Mouse (Mus musculus) brown adipose tissue, adult 24 weeks (tissue): ENCODE data around the gene Slc23a2. TPM values are rescaled to one million over a fixed set of nuclear protein-coding genes. Genes with fewer than 3 reads are reported as not detected.

ENCODE experiments used
- H3K27ac ChIP-seq: fragments of 200-500 bp; replicated peaks from 2 replicates; pipeline ENCODE4 v1.5.1; 2012; ENCODE audit warnings: low read depth, mild to moderate bottlenecking, low read length
- H3K4me1 ChIP-seq: fragments of 200-500 bp; 2 replicates; pipeline ENCODE4 v1.6.1; 2012; ENCODE audit warnings: low read length, mixed read lengths; ENCODE audit not compliant: control insufficient read depth, insufficient read depth, insufficient read length
- H3K4me3 ChIP-seq: fragments of 200-500 bp; 2 replicates; pipeline ENCODE4 v1.5.1; 2012; ENCODE audit warnings: low read depth, mild to moderate bottlenecking, low read length, moderate library complexity; ENCODE audit not compliant: insufficient read depth
- polyA plus RNA-seq: library from polyadenylated mRNA; stranded (reverse); fragments of >200 nt; gene quantifications from 2 replicates; pipeline ENCODE4 v1.2.4, GENCODE M21; 2012; ENCODE audit not compliant: missing spikeins, insufficient read depth, insufficient read length

Slc23a2 gene
- polyA plus RNA-seq, 1 experiment: 12.3 TPM

DNA sequence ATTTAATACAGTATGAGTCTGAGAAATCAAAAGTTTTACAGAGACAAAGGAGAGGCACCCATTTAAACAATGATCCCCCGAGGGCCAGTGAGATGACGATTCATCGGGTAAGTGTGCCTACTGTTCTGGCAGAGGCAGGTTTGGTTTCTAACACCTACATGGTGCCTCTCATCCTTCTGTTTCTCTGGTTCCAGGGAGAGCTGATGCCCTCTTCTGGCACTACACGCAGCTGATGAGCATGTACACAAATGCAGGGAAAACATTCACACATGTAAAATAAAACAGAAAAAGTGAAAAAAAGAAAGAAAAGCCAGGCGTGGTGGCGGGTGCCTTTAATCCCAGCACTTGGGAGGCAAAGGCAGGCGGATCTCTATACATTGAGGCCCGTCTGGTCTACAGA is 85.0 kb downstream of the Slc23a2 start:
- Histone ChIP-seq H3K27ac (no peak overlapping the region), H3K4me3 (no peak overlapping the region), H3K4me1 (no peaks in the 10 kb centered on the region)

DNA sequence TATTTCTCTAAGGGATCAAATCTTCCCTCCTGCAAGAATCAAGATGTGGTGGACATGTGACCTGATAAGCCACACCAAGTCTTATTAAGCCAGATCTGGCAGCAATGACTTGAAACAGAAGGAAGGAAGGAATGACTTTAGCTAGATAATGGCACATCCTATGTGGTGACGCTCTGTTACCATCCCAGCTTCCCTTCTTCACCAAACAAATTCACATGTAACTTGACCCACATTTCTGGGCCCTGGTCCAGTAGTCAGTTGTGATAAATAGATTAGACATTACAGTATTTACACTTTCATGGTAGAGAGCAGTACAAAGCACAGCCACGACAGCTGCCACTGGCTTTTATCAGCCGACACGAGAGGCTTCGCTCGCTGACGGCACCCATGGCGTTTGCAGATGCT is 89.6 kb downstream of the Slc23a2 start:
- Histone ChIP-seq H3K4me3 (no peak overlapping the region), H3K4me1 (no peaks in the 10 kb centered on the region), H3K27ac (no peak overlapping the region)

DNA sequence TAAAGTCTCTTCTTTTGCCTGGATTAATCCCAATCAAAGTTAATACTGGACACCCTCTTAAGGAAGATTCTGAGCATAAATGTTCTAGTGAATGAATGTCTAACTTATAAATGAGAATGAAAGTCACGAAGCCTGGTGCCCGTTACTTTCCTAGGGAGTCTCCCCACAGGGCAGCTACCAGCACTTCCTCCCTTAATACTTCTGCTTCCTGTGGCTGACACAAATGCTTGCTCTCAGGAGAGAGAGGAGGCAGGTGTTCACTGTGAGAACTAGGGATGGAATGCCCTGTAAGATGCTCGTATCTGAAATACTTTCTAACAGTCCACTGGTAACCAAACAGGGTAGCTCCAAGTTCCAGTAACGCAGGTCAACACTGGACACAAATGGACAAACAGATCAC is 91.1 kb downstream of the Slc23a2 start:
- H3K4me1 ChIP-seq: no peaks in the 10 kb centered on the region
- no peak overlapping the region for H3K4me3 ChIP-seq
- no peak overlapping the region for H3K27ac ChIP-seq

- no peak overlapping the region for H3K4me3 ChIP-seq
- no peak overlapping the region for H3K27ac ChIP-seq
- no peaks in the 10 kb centered on the region for H3K4me1 ChIP-seq
These were observed 93.1 kb downstream of the Slc23a2 start for GRCm38 (mm10) chr2:132051798-132052197.

- Histone ChIP-seq H3K4me1 (no peaks in the 10 kb centered on the region), H3K27ac (no peak overlapping the region), H3K4me3 (no peak overlapping the region)
These were observed 95.0 kb downstream of the Slc23a2 start for GRCm38 (mm10) chr2:132049921-132050320.

GRCm38 (mm10) chr2:132049491-132049890 is 95.4 kb downstream of the Slc23a2 start:
- no peaks in the 10 kb centered on the region for H3K4me1 ChIP-seq
- no peak overlapping the region for H3K27ac ChIP-seq
- H3K4me3 ChIP-seq: no peak overlapping the region

- no peak overlapping the region for H3K4me3 ChIP-seq
- no peaks in the 10 kb centered on the region for H3K4me1 ChIP-seq
- no peak overlapping the region for H3K27ac ChIP-seq
These were observed 96.7 kb downstream of the Slc23a2 start for GRCm38 (mm10) chr2:132048143-132048772.

DNA sequence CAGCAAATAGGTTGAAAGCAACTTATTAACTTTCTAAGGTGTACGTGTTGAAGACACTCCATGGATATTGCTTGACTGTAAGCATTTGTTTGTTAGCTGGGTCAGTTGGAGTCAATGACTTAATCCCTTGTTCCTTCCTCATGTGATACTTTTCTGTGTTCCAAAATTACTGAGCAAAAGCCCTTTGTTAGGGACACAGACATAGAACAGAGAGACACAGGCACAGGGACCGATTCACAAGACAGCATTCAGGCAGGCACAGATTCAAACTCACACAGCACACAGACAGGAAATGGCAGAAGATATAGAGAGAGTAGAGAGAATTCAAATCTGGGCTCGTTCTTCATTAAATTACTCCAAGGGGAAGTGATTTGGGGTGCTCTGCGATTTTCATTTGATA is 97.5 kb downstream of the Slc23a2 start:
- H3K27ac ChIP-seq: no peak overlapping the region
- H3K4me3 ChIP-seq: no peak overlapping the region

DNA sequence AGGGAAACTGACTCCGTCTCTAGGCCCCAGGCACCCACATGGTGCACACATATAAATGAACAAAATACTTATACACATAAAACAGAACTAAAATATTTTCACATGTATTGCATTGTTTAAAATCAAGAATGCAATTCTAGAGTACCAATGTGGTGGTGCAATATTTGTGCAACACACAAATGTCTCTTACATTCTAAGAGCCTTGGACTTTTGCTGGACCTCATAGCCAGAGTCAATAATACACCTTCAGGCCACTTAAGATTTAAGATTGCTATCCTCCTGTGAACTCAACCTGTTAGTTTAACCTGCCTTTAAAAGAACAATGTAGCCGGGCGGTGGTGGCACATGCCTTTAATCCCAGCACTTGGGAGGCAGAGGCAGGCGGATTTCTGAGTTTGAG is 98.2 kb downstream of the Slc23a2 start:
- no peak overlapping the region for H3K27ac ChIP-seq
- no peak overlapping the region for H3K4me3 ChIP-seq

More for the DNA sequence above, 97.5 kb downstream of the Slc23a2 start:
- no peaks in the 10 kb centered on the region for H3K4me1 ChIP-seq

DNA sequence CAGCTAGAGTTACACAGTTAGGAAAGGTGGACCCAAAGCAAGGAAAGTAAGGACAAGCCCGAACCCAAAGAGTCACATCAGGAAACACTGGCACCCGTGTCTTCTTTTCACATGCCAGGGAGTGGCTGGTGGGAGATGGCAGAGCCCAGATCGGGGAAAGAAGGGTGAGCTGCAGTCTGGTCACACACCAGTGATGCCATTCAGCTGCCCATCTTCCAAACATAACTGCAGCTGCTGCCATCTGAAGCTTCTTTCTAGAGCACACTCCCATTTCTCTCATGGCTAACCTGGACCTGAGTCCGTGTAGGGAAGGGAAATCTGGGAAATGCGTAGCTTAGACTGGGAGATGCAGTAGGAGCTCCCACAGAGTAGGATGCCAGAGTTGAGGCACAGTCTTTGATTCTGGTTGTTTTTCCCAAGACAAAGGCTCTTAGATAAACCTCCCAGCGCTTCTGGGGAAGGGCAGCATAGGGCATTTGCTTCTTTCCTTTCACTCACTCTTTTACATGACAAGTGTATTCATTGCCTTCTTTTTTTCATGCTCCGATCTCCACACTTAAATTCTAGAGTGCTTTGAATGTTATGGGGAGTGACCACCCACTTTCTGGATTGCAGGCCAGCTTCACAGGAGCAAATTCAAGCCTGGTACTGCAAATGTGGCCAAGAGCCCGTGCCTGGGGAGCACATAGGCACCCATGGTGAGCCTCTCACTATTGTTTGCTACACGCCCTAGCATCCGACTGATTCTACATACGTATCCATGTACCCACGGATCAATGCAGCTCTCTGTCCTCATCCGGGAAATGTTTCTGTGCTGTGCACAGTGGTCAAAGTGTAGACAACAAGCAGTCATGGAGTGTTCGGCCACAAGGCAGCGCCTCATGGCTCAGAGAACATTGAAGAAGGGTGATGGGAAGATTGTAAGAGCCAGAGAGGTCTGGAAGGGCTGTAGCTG is 100.3 kb downstream of the Slc23a2 start:
- Histone ChIP-seq H3K27ac (no peak overlapping the region), H3K4me3 (no peak overlapping the region), H3K4me1 (no peaks in the 10 kb centered on the region)

More for the DNA sequence above, 98.2 kb downstream of the Slc23a2 start:
- no peaks in the 10 kb centered on the region for H3K4me1 ChIP-seq

DNA sequence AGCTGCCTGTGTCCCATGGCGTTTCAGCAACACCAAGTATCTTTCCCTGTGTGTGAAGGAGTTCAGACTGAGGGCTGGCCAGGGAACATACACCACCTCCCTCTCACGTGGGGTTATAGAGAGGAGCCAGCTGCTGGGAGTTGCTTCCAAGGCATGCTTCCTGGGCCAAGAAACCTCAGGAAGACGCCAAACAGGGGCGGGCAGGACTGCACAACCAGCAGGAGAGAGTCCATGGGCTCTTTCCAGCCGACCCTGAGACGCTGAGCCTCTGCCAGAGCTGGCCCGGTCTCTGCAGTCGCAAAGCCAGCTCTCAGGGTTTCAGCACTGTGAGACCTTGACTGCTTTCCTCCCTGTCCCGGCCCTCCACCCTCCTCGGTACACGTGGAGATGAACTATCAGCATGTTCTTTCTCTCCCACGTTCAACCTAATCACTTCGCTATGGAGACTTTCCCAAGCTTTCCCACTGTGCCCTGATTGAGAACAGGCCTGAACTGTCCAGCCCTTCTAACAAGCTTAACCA is 101.7 kb downstream of the Slc23a2 start:
- H3K4me1 ChIP-seq: no peaks in the 10 kb centered on the region
- 0 out of 2 replicates have a peak overlapping the region, but pooled peaks have one; percentile 6 for H3K27ac ChIP-seq
- no peak overlapping the region for H3K4me3 ChIP-seq

DNA sequence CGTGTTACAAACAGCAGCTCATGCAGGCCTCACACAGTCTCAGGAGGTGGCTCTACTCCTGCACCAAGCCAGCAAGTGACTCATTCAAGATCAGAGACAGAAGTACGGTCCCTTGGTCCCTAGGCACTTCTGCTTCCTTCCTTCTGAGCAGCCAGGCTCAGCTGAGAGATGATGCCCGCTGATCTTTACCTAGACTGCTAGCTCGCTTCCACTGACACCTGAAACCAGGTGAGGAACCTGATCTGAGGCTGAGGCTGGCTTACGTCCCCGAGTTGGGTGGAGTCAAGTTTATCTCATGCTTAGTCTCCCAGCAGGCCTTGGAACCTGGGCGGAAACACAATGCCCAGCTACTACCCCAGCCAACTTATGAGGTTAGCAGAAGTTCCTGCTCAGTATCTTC is 105.0 kb downstream of the Slc23a2 start:
- peaks cover 2% of the 10 kb centered on the region for H3K4me1 ChIP-seq
- no peak overlapping the region for H3K4me3 ChIP-seq
- H3K27ac ChIP-seq: no peak overlapping the region

DNA sequence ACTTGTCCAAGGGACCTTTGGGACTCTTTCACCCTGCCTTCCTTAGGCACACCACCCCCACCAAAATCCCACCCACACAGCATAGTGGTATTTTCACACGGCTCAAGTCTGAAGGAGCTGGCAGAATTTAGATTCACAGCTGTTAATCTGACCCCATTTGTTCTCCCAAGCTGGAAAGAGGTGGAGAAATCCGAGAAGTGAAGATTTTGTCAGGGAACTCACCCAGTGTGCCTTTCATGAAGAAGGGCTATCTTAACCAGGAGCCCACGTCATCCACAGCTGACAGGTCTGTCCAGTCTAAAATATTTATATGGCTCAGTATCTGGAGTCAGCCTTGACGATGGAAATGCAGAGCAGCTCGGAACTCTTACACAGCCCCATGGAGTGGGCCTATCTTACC is 108.6 kb downstream of the Slc23a2 start:
- no peak overlapping the region for H3K4me3 ChIP-seq
- H3K4me1 ChIP-seq: peaks cover 2% of the 10 kb centered on the region
- H3K27ac ChIP-seq: no peak overlapping the region

- H3K4me1 ChIP-seq: peaks cover 2% of the 10 kb centered on the region
- no peak overlapping the region for H3K4me3 ChIP-seq
- peak overlapping the region; percentile 55; the same call in 1 of the 2 replicates for H3K27ac ChIP-seq
These were observed 109.5 kb downstream of the Slc23a2 start for GRCm38 (mm10) chr2:132035470-132035835.

DNA sequence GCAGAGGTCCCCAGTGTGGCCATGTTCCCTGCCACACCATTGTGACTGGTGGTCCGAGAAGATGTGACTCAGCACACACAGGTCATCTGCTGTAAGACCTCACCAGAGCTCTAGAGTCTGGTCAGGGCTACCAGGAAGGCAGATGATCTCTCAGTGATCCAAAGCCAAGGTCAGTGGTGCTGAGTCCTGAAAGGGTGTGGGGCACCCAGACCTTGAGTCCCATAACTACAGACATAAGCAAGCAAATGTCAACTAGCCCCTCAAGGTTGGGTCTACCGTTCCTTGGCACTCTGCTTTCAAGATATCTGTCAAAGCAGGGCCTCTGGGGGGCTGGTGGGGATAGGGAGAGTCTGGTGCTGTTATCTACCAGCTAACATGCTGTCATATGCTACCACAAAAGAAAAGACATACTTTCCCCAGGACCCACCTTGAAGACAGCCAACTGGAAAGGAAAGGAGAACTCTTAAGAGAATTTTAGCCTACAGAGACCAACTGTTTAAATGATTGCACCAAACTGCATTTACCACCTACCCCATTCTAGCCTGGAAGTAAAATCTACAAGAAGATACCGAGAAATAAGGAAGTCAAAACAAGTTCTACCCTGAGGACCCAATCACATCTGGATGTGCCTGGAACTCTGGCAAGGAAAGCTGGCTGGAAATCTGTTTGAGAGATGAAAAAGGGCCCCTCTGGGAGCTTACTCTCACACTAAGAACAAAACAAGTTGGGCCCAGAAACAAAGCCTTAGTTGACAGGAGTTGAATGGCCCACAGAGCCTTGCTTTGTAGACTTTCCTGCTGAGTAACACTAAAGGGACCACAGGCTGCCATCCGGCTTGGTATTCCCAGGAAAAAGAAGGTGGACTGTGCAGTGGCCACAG is 110.1 kb downstream of the Slc23a2 start:
- H3K27ac ChIP-seq: peak overlapping the region; percentile 55; the same call in 1 of the 2 replicates
- H3K4me1 ChIP-seq: peaks cover 2% of the 10 kb centered on the region
- no peak overlapping the region for H3K4me3 ChIP-seq
